Mouse (Mus musculus): ENCODE measurements around the gene Zfp386.
A peak's percentile ranks its signal among the peaks of the same experiment; 100 is the strongest.
"Not testable (repeated sequence)": the region's sequence is repeated elsewhere in the genome, so short reads cannot be mapped to it uniquely, and the experiment has no call there.

Gene Zfp386

GRCm38 (mm10) chr12:116047440-116048377 is at the start of gene Zfp386:
TSS of gene Zfp386 (plus strand) at chr12:116047724.
- DNase-seq = peak; percentile 98

GRCm38 (mm10) chr12:115999784-116000183 is 47.7 kb upstream of the Zfp386 start:
- DNase-seq = peak; percentile 29

- DNase-seq = not testable (repeated sequence)
Observed at GRCm38 (mm10) chr12:116002946-116003345, 44.6 kb upstream of the Zfp386 start.

GRCm38 (mm10) chr12:116010812-116011211 is 36.7 kb upstream of the Zfp386 start:
- peak; percentile 85 for DNase-seq

GRCm38 (mm10) chr12:116028095-116028494 is 19.4 kb upstream of the Zfp386 start:
- DNase-seq = no peak

- DNase-seq = no peak
Observed at GRCm38 (mm10) chr12:116035346-116035745, 12.2 kb upstream of the Zfp386 start.

GRCm38 (mm10) chr12:116044785-116045184 is 2.7 kb upstream of the Zfp386 start:
- DNase-seq = no peak

GRCm38 (mm10) chr12:116048766-116049165 is 1.2 kb downstream of the Zfp386 start:
- peak; percentile 13 for DNase-seq

GRCm38 (mm10) chr12:116049236-116049635 is 1.7 kb downstream of the Zfp386 start:
- DNase-seq = no peak

GRCm38 (mm10) chr12:116049701-116050100 is 2.2 kb downstream of the Zfp386 start:
- DNase-seq = peak; percentile 47

GRCm38 (mm10) chr12:116054342-116054741 is 6.8 kb downstream of the Zfp386 start:
- DNase-seq = no peak

GRCm38 (mm10) chr12:116056112-116056511 is 8.6 kb downstream of the Zfp386 start:
- DNase-seq = no peak

- DNase-seq = no peak
Observed at GRCm38 (mm10) chr12:116061561-116062193, 14.2 kb downstream of the Zfp386 start.

- DNase-seq = no peak
Observed at GRCm38 (mm10) chr12:116062194-116062583, 14.7 kb downstream of the Zfp386 start.

- DNase-seq = no peak
Observed at GRCm38 (mm10) chr12:116063020-116063419, 15.5 kb downstream of the Zfp386 start.

GRCm38 (mm10) chr12:116071023-116071422 is 23.5 kb downstream of the Zfp386 start:
- peak; percentile 24 for DNase-seq

- DNase-seq = peak; percentile 83
Observed at GRCm38 (mm10) chr12:116077074-116077854, 29.7 kb downstream of the Zfp386 start, which contains the start of gene Vipr2. TSS of gene Vipr2 (plus strand) at chr12:116077726.

GRCm38 (mm10) chr12:116077855-116078366 is 30.4 kb downstream of the Zfp386 start:
- DNase-seq = no peak

- no peak for DNase-seq
Observed at GRCm38 (mm10) chr12:116083125-116083524, 35.6 kb downstream of the Zfp386 start.

- no peak for DNase-seq
Observed at GRCm38 (mm10) chr12:116084294-116084693, 36.8 kb downstream of the Zfp386 start.

- no peak for DNase-seq
Observed at GRCm38 (mm10) chr12:116086951-116087600, 39.6 kb downstream of the Zfp386 start.

- no peak for DNase-seq
Observed at GRCm38 (mm10) chr12:116089836-116090235, 42.3 kb downstream of the Zfp386 start.
